Mouse (Mus musculus) right cerebral cortex, postnatal 10 days (tissue): ENCODE measurements around the gene Zpr1.

Experiments used
- DNase-seq, 2 experiments: peaks; one replicate each; pipeline ENCODE4 v3.0.0; 2021; ENCODE audit warnings: low spot score in 2 of 2

Zpr1 gene

GRCm38 (mm10) chr9:46272677-46273454, at the start of gene Zpr1:
Zpr1 (plus strand) TSS chr9:46273064.
- peak; percentile 94 to 95 for DNase-seq

DNA sequence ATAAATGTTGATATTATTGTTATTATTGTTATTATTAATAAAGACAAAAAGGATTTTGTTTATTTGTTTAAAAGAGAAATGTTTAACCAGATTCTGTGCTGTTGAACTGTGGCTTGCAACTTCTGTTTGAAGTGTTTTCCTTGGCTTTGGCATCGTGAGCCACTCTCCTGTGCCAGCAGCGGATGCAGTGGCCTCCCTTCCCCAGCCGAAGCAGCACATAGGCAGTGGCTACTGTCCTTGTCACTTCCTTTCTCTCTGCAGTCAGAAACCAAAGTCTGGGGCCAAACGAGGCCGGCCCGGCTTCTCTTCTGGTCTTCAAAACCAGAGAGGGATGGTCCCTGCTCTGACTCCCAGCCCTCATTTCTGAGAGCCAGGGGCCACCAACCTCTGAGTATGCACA, 49.8 kb upstream of the Zpr1 start:
- DNase-seq = no peak

DNA sequence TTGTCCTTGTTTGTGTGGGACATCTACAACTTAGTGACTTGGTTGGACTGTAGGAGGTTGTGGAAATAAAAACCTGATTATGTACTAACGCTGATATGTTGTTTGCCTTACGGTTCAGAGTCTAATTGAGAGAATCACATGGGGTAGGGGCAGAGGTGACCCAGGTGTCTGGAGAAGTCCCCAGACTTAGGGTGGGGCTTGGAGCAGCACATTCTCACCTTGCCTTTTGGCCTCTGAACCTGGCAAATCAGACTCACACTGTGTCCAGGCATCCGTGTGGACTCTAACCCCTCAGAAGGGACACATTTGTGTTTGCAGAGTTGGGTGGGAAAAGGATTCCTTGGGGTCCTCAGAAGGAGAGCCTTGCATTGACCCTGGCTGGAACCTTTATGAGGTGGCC, 48.8 kb upstream of the Zpr1 start:
- DNase-seq = no peak

DNA sequence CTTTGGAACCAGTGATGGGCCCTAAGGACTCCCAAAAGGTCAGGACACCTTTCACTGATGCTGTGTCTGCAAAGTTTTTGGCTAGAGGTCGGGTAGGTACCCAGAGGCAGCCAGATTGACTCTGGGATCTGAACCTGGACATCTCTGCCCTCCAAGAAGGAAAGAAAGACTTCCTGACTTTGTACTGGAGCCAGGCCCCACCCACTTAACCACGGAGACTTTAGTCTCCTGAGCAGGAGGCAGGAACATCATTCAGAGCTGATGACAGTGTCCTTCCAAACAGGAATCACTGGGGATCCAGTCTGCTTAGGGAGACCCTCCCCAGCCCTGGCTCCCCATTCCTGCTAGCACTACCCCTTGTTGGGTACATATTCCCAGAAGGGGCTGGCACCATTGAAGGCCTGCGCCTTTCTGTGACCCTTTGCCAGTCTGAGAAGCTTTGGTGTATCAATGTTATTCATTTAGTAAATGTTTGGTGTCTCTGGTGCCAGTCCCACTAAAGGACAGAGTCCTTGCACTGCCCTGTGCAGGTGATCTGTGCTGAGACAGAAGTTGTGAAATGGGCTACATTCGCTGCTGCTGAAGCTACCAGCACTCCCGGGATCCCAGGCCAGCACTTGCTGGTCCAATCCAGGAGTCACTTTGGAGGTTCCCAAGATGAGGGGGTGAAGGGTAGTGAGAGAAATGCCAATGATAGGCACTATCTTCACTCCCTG, 47.8 kb upstream of the Zpr1 start:
- no peak for DNase-seq

- no peak for DNase-seq
Observed at GRCm38 (mm10) chr9:46227064-46227614, 45.7 kb upstream of the Zpr1 start.

DNA sequence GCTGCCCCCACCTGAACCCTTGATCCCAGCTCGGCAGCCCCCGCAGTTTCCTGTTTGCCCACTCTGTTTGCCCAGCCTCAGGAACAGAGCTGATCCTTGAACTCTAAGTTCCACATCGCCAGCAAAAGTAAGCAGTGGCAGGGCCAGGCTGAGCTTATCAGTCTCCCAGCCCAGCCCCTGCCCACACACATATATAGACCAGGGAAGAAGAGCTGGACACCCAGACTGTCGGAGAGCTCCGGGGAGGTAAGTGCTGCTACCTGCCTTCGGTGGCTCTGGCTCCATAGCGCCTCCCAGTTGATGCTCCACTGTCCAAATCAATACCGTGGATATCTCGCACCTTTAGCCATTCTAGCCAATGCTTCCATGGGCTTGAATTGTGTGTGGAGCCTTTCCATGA, 44.4 kb upstream of the Zpr1 start, which contains the start of gene Apoa1:
Gene Apoa1, plus strand, starts transcription at position 90 of the 400 bp plus-strand sequence.
- no peak for DNase-seq

GRCm38 (mm10) chr9:46229573-46230449, 43.1 kb upstream of the Zpr1 start:
- DNase-seq = peak; percentile 95

DNA sequence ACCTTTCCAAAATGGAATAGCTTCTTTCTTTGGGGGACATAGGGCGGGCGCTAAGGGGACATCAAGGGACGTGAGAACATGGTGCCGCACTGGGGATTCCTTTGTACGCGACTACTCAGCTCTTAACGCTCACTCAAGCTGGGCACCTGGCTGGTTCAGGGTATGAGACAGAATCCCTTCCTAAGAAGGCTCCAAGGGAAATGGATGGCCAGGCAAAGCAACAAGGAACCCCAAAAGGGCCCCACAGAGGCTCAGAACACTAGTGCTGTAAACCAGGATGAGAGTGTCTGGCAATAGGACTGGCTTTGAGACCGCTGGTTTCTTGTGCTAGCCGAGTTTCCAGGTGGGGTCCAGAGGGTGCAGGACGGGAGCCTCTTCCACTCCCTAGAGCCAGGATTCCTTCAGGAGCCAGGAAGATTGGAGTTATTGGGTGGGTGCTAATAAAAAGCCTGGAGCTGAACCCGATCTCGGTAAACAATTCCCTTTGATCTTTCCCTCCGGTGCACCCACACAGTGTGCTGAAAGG, 42.4 kb upstream of the Zpr1 start:
- DNase-seq = no peak

- no peak for DNase-seq
Observed at GRCm38 (mm10) chr9:46235196-46235595, 37.7 kb upstream of the Zpr1 start.

DNA sequence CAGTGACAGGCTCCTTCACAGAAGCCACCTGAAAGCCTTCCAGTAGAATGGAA, 37.4 kb upstream of the Zpr1 start, which contains the start of gene Apoc3:
Gene Apoc3, minus strand, starts transcription at position 41 of the 53 bp plus-strand sequence.
- DNase-seq = no peak

DNA sequence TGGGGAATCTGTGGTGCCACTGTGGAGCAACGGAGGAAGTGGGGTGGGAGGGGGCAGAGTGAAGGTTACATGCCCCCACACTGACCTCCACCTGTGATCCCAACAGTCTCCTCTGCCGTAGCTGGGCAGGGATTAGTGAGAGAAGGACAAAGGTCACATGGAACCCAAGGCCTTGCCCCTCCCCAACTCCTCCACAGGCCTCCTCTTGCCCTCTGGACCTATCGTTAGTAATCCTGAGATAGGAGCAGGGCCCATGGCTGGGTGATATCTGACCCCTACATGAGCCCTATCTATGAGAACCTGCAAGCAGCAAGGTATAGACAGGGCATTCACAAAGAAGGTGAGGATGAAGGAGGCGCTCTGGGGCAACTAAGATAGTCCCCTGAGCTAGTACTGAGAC, 37.2 kb upstream of the Zpr1 start:
- no peak for DNase-seq

- DNase-seq = no peak
Observed at GRCm38 (mm10) chr9:46238850-46239249, 34.0 kb upstream of the Zpr1 start.

DNA sequence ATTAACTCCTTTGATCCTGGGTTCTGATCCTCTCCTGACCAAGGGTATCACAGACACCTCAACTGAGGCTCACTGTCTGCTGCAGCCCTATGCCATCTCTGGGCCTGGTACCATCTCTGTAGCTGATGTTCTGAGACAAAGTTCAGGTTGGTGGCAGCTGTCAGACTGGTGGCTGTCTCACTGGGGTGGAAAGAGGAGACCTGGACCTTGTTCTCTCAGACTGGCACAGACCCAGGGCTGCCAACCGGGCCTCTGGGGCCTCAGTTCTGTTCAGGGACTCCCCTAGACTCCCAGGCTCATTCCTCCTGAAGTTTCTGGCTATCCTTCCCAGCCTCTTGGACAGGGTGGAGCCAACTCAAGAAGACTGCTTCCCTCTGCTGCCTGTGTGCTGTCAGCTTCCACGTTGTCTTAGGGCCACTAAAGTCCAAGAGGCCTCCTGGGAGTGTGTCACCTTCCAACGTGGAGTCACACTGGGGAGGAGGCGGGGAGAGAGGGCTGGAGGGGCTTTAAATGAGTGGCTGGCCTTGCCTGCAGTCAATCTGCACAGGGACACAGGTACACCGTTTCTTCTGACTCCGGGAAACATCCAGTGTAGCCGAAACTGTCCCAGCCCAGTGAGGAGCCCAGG, 32.2 kb upstream of the Zpr1 start, which contains the start of gene Apoa4:
Gene Apoa4, plus strand, starts transcription at position 171 of the 628 bp plus-strand sequence.
- DNase-seq = no peak

DNA sequence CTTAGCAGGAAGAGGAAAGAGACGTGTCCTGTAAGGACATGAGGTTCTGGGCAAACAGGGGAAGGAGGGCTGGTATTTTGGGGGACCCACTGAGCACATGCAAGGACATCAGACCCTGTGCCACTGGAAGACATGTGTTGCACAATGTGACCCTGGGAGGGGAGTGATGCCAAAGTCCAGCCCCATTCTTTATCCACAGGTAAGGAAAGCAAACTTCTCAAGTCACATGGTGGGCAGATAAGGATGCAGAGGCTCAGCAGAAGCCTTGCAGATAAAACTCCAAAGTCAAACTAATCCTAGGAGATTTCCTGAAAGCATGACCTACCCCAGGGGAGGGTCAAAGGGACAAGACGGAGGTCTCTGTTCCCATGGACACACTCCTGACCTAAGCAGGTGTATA, 31.0 kb upstream of the Zpr1 start:
- DNase-seq = no peak

- DNase-seq = no peak
Observed at GRCm38 (mm10) chr9:46243122-46243521, 29.7 kb upstream of the Zpr1 start.

- DNase-seq = no peak
Observed at GRCm38 (mm10) chr9:46243584-46243983, 29.3 kb upstream of the Zpr1 start.

- DNase-seq = peak; percentile 74 to 82
Observed at GRCm38 (mm10) chr9:46246752-46247324, 26.0 kb upstream of the Zpr1 start.

GRCm38 (mm10) chr9:46256177-46256576, 16.7 kb upstream of the Zpr1 start:
- DNase-seq = no peak

GRCm38 (mm10) chr9:46256658-46257385, 16.0 kb upstream of the Zpr1 start:
- DNase-seq = no peak

- DNase-seq = no peak
Observed at GRCm38 (mm10) chr9:46257546-46257945, 15.3 kb upstream of the Zpr1 start.

- DNase-seq = no peak
Observed at GRCm38 (mm10) chr9:46259111-46259510, 13.8 kb upstream of the Zpr1 start.
